Mouse (Mus musculus): ENCODE measurements at regions not wholly inside any gene's neighbourhood (a gene's known extent, or its start where the extent isn't known, plus 50 kb on each side); places are given as distances from the start of the nearest gene placed in this dataset.
A peak's percentile ranks its signal among the peaks of the same experiment; 100 is the strongest.

- H3K4me3 ChIP-seq (ENCODE audit: low read length), result no peak overlapping the region
- no peak overlapping the region for H3K27ac ChIP-seq (ENCODE audit: low read length)
- H3K9ac ChIP-seq (ENCODE audit: low read length), result no peak overlapping the region
- no peak overlapping the region for H3K4me2 ChIP-seq (ENCODE audit: low read depth, low read length)
- 72% methylated on average over 2 of the region's 2 CpGs for WGBS
- no peaks in the 10 kb centered on the region for H3K36me3 ChIP-seq (ENCODE audit: control insufficient read depth, insufficient read depth, low read length)
- no peak for ATAC-seq (ENCODE audit: low read depth)
- no peaks in the 10 kb centered on the region for H3K4me1 ChIP-seq (replicated peaks; ENCODE audit: control insufficient read depth, insufficient read depth, low read length)
- H3K27me3 ChIP-seq (ENCODE audit: control insufficient read depth, insufficient read depth, low read depth, low read length), result no peaks in the 10 kb centered on the region
- H3K9me3 ChIP-seq (ENCODE audit: control insufficient read depth, low read length), result no peaks in the 10 kb centered on the region
Observed at GRCm38 (mm10) chr8:113250264-113250663, 385.1 kb upstream of the Mon1b start.

GRCm38 (mm10) chr8:113254076-113254475 is 381.3 kb upstream of the Mon1b start:
- H3K4me3 ChIP-seq (ENCODE audit: low read length), result no peak overlapping the region
- H3K27ac ChIP-seq (ENCODE audit: low read length), result no peak overlapping the region
- no peaks in the 10 kb centered on the region for H3K4me1 ChIP-seq (replicated peaks; ENCODE audit: control insufficient read depth, insufficient read depth, low read length)
- no peak overlapping the region for H3K9ac ChIP-seq (ENCODE audit: low read length)
- H3K36me3 ChIP-seq (ENCODE audit: control insufficient read depth, insufficient read depth, low read length), result no peaks in the 10 kb centered on the region
- H3K4me2 ChIP-seq (ENCODE audit: low read depth, low read length), result no peak overlapping the region
- no peaks in the 10 kb centered on the region for H3K27me3 ChIP-seq (ENCODE audit: control insufficient read depth, insufficient read depth, low read depth, low read length)
- no peaks in the 10 kb centered on the region for H3K9me3 ChIP-seq (ENCODE audit: control insufficient read depth, low read length)
- 55% methylated on average over 5 of the region's 5 CpGs for WGBS
- ATAC-seq (ENCODE audit: low read depth), result no peak

GRCm38 (mm10) chr8:113259477-113259876 is 375.9 kb upstream of the Mon1b start:
- Histone ChIP-seq H3K4me1 (replicated peaks; ENCODE audit: control insufficient read depth, insufficient read depth, low read length) (no peaks in the 10 kb centered on the region), H3K4me2 (ENCODE audit: low read depth, low read length) (no peak overlapping the region), H3K9ac (ENCODE audit: low read length) (no peak overlapping the region), H3K36me3 (ENCODE audit: control insufficient read depth, insufficient read depth, low read length) (no peaks in the 10 kb centered on the region), H3K4me3 (ENCODE audit: low read length) (no peak overlapping the region), H3K27me3 (ENCODE audit: control insufficient read depth, insufficient read depth, low read depth, low read length) (no peaks in the 10 kb centered on the region), H3K9me3 (ENCODE audit: control insufficient read depth, low read length) (no peaks in the 10 kb centered on the region), H3K27ac (ENCODE audit: low read length) (no peak overlapping the region)
- WGBS, result 96% methylated on average over 1 of the region's 1 CpGs
- ATAC-seq (ENCODE audit: low read depth), result no peak

- 70% methylated on average over 3 of the region's 3 CpGs for WGBS
Observed at GRCm38 (mm10) chr8:113263296-113263695, 372.1 kb upstream of the Mon1b start.

GRCm38 (mm10) chr8:113271262-113271661 is 364.1 kb upstream of the Mon1b start:
- 77% methylated on average over 4 of the region's 4 CpGs for WGBS
- no peaks in the 10 kb centered on the region for H3K36me3 ChIP-seq (ENCODE audit: control insufficient read depth, insufficient read depth, low read length)
- ATAC-seq (ENCODE audit: low read depth), result no peak

More at GRCm38 (mm10) chr8:113263296-113263695, 372.1 kb upstream of the Mon1b start:
- H3K36me3 ChIP-seq (ENCODE audit: control insufficient read depth, insufficient read depth, low read length), result no peaks in the 10 kb centered on the region
- no peaks in the 10 kb centered on the region for H3K27me3 ChIP-seq (ENCODE audit: control insufficient read depth, insufficient read depth, low read depth, low read length)
- no peak overlapping the region for H3K4me2 ChIP-seq (ENCODE audit: low read depth, low read length)
- no peak overlapping the region for H3K4me3 ChIP-seq (ENCODE audit: low read length)
- no peak overlapping the region for H3K9ac ChIP-seq (ENCODE audit: low read length)
- H3K27ac ChIP-seq (ENCODE audit: low read length), result no peak overlapping the region
- no peaks in the 10 kb centered on the region for H3K4me1 ChIP-seq (replicated peaks; ENCODE audit: control insufficient read depth, insufficient read depth, low read length)
- H3K9me3 ChIP-seq (ENCODE audit: control insufficient read depth, low read length), result no peaks in the 10 kb centered on the region
- ATAC-seq (ENCODE audit: low read depth), result no peak

GRCm38 (mm10) chr8:113300273-113300843 is 335.0 kb upstream of the Mon1b start:
- Histone ChIP-seq H3K36me3 (ENCODE audit: control insufficient read depth, insufficient read depth, low read length) (no peaks in the 10 kb centered on the region), H3K4me1 (replicated peaks; ENCODE audit: control insufficient read depth, insufficient read depth, low read length) (no peaks in the 10 kb centered on the region), H3K9ac (ENCODE audit: low read length) (no peak overlapping the region), H3K27ac (ENCODE audit: low read length) (no peak overlapping the region), H3K9me3 (ENCODE audit: control insufficient read depth, low read length) (no peaks in the 10 kb centered on the region), H3K4me2 (ENCODE audit: low read depth, low read length) (no peak overlapping the region), H3K27me3 (ENCODE audit: control insufficient read depth, insufficient read depth, low read depth, low read length) (no peaks in the 10 kb centered on the region), H3K4me3 (ENCODE audit: low read length) (no peak overlapping the region)
- no peak for ATAC-seq (ENCODE audit: low read depth)
- WGBS, result 69% methylated on average over 4 of the region's 4 CpGs

More at GRCm38 (mm10) chr8:113271262-113271661, 364.1 kb upstream of the Mon1b start:
- no peak overlapping the region for H3K27ac ChIP-seq (ENCODE audit: low read length)
- H3K9me3 ChIP-seq (ENCODE audit: control insufficient read depth, low read length), result no peaks in the 10 kb centered on the region
- H3K4me3 ChIP-seq (ENCODE audit: low read length), result no peak overlapping the region
- no peak overlapping the region for H3K4me2 ChIP-seq (ENCODE audit: low read depth, low read length)
- no peaks in the 10 kb centered on the region for H3K4me1 ChIP-seq (replicated peaks; ENCODE audit: control insufficient read depth, insufficient read depth, low read length)
- H3K9ac ChIP-seq (ENCODE audit: low read length), result no peak overlapping the region
- H3K27me3 ChIP-seq (ENCODE audit: control insufficient read depth, insufficient read depth, low read depth, low read length), result no peaks in the 10 kb centered on the region

GRCm38 (mm10) chr8:113303426-113303825 is 332.0 kb upstream of the Mon1b start:
- Histone ChIP-seq H3K27me3 (ENCODE audit: control insufficient read depth, insufficient read depth, low read depth, low read length) (no peaks in the 10 kb centered on the region), H3K36me3 (ENCODE audit: control insufficient read depth, insufficient read depth, low read length) (no peaks in the 10 kb centered on the region), H3K9ac (ENCODE audit: low read length) (no peak overlapping the region), H3K9me3 (ENCODE audit: control insufficient read depth, low read length) (no peaks in the 10 kb centered on the region), H3K27ac (ENCODE audit: low read length) (no peak overlapping the region), H3K4me3 (ENCODE audit: low read length) (no peak overlapping the region), H3K4me2 (ENCODE audit: low read depth, low read length) (no peak overlapping the region), H3K4me1 (replicated peaks; ENCODE audit: control insufficient read depth, insufficient read depth, low read length) (no peaks in the 10 kb centered on the region)
- no peak for ATAC-seq (ENCODE audit: low read depth)
- WGBS, result 77% methylated on average over 8 of the region's 8 CpGs

GRCm38 (mm10) chr8:113317169-113317568 is 318.2 kb upstream of the Mon1b start:
- Histone ChIP-seq H3K27me3 (ENCODE audit: control insufficient read depth, insufficient read depth, low read depth, low read length) (no peaks in the 10 kb centered on the region), H3K9ac (ENCODE audit: low read length) (no peak overlapping the region), H3K36me3 (ENCODE audit: control insufficient read depth, insufficient read depth, low read length) (no peaks in the 10 kb centered on the region), H3K4me1 (replicated peaks; ENCODE audit: control insufficient read depth, insufficient read depth, low read length) (no peaks in the 10 kb centered on the region), H3K4me2 (ENCODE audit: low read depth, low read length) (no peak overlapping the region), H3K4me3 (ENCODE audit: low read length) (no peak overlapping the region), H3K9me3 (ENCODE audit: control insufficient read depth, low read length) (no peaks in the 10 kb centered on the region), H3K27ac (ENCODE audit: low read length) (no peak overlapping the region)
- ATAC-seq (ENCODE audit: low read depth), result peak; percentile 81
- WGBS, result 41% methylated on average over 3 of the region's 3 CpGs

- no peak overlapping the region for H3K27ac ChIP-seq (ENCODE audit: low read length)
Observed at GRCm38 (mm10) chr8:113331576-113331975, 303.8 kb upstream of the Mon1b start.

GRCm38 (mm10) chr8:113341306-113341705 is 294.1 kb upstream of the Mon1b start:
- no peaks in the 10 kb centered on the region for H3K9me3 ChIP-seq (ENCODE audit: control insufficient read depth, low read length)
- no peak overlapping the region for H3K9ac ChIP-seq (ENCODE audit: low read length)
- H3K4me1 ChIP-seq (replicated peaks; ENCODE audit: control insufficient read depth, insufficient read depth, low read length), result no peaks in the 10 kb centered on the region
- no peak overlapping the region for H3K27ac ChIP-seq (ENCODE audit: low read length)
- WGBS, result 51% methylated on average over 10 of the region's 10 CpGs
- no peak overlapping the region for H3K4me2 ChIP-seq (ENCODE audit: low read depth, low read length)
- no peak overlapping the region for H3K4me3 ChIP-seq (ENCODE audit: low read length)
- no peaks in the 10 kb centered on the region for H3K36me3 ChIP-seq (ENCODE audit: control insufficient read depth, insufficient read depth, low read length)
- no peaks in the 10 kb centered on the region for H3K27me3 ChIP-seq (ENCODE audit: control insufficient read depth, insufficient read depth, low read depth, low read length)
- no peak for ATAC-seq (ENCODE audit: low read depth)

More at GRCm38 (mm10) chr8:113331576-113331975, 303.8 kb upstream of the Mon1b start:
- Histone ChIP-seq H3K27me3 (ENCODE audit: control insufficient read depth, insufficient read depth, low read depth, low read length) (no peaks in the 10 kb centered on the region), H3K36me3 (ENCODE audit: control insufficient read depth, insufficient read depth, low read length) (no peaks in the 10 kb centered on the region), H3K9me3 (ENCODE audit: control insufficient read depth, low read length) (no peaks in the 10 kb centered on the region), H3K4me3 (ENCODE audit: low read length) (no peak overlapping the region), H3K9ac (ENCODE audit: low read length) (no peak overlapping the region), H3K4me2 (ENCODE audit: low read depth, low read length) (no peak overlapping the region), H3K4me1 (replicated peaks; ENCODE audit: control insufficient read depth, insufficient read depth, low read length) (no peaks in the 10 kb centered on the region)
- WGBS, result 37% methylated on average over 6 of the region's 6 CpGs
- no peak for ATAC-seq (ENCODE audit: low read depth)
